Mouse (Mus musculus) 3134 (cell line): ENCODE measurements around the gene Mta3.

Experiments used
- DNase-seq: peaks from one replicate; pipeline ENCODE4 v3.0.0-alpha.2; 2011; ENCODE audit warnings: low spot score; ENCODE audit not compliant: insufficient read length; ENCODE audit errors: extremely low read depth

Gene Mta3

GRCm38 (mm10) chr17:83753112-83753899 lies 47.3 kb downstream of the Mta3 start:
- DNase-seq: no peak

- no peak for DNase-seq
Measured at GRCm38 (mm10) chr17:83758096-83758495, 52.1 kb downstream of the Mta3 start.

- no peak for DNase-seq
Measured at GRCm38 (mm10) chr17:83759547-83759946, 53.6 kb downstream of the Mta3 start.

- no peak for DNase-seq
Measured at GRCm38 (mm10) chr17:83764538-83764937, 58.6 kb downstream of the Mta3 start.

GRCm38 (mm10) chr17:83767064-83767463 lies 61.1 kb downstream of the Mta3 start:
- no peak for DNase-seq

GRCm38 (mm10) chr17:83768309-83768708 lies 62.3 kb downstream of the Mta3 start:
- no peak for DNase-seq

GRCm38 (mm10) chr17:83770371-83770770 lies 64.4 kb downstream of the Mta3 start:
- DNase-seq: no peak

GRCm38 (mm10) chr17:83770931-83771330 lies 65.0 kb downstream of the Mta3 start:
- no peak for DNase-seq

- no peak for DNase-seq
Measured at GRCm38 (mm10) chr17:83772110-83772509, 66.1 kb downstream of the Mta3 start.

- DNase-seq: no peak
Measured at GRCm38 (mm10) chr17:83772711-83773110, 66.7 kb downstream of the Mta3 start.

- DNase-seq: no peak
Measured at GRCm38 (mm10) chr17:83776965-83777364, 71.0 kb downstream of the Mta3 start.

- DNase-seq: no peak
Measured at GRCm38 (mm10) chr17:83777462-83778051, 71.6 kb downstream of the Mta3 start.

GRCm38 (mm10) chr17:83780228-83780627 lies 74.3 kb downstream of the Mta3 start:
- DNase-seq: no peak

- no peak for DNase-seq
Measured at GRCm38 (mm10) chr17:83782740-83783139, 76.8 kb downstream of the Mta3 start.

GRCm38 (mm10) chr17:83786418-83786817 lies 80.5 kb downstream of the Mta3 start:
- DNase-seq: no peak

- DNase-seq: no peak
Measured at GRCm38 (mm10) chr17:83790158-83790557, 84.2 kb downstream of the Mta3 start.

- no peak for DNase-seq
Measured at GRCm38 (mm10) chr17:83792388-83792787, 86.4 kb downstream of the Mta3 start.

GRCm38 (mm10) chr17:83795121-83795520 lies 89.2 kb downstream of the Mta3 start:
- no peak for DNase-seq

GRCm38 (mm10) chr17:83799506-83800050 lies 93.6 kb downstream of the Mta3 start:
- no peak for DNase-seq

GRCm38 (mm10) chr17:83803987-83804386 lies 98.0 kb downstream of the Mta3 start:
- no peak for DNase-seq

- DNase-seq: no peak
Measured at GRCm38 (mm10) chr17:83805078-83805477, 99.1 kb downstream of the Mta3 start.

- DNase-seq: no peak
Measured at GRCm38 (mm10) chr17:83807345-83807744, 101.4 kb downstream of the Mta3 start.
